Mouse (Mus musculus): ENCODE data around the gene Clca3b. TPM values are rescaled to one million over a fixed set of nuclear protein-coding genes. Genes with fewer than 3 reads are reported as not detected.
"Not testable (repeated sequence)": the region's sequence is repeated elsewhere in the genome, so short reads cannot be mapped to it uniquely, and the experiment has no call there.

The Clca3b gene
- total and polyA plus RNA-seq, 3 experiments = 0.06 TPM; not detected in 2

DNA sequence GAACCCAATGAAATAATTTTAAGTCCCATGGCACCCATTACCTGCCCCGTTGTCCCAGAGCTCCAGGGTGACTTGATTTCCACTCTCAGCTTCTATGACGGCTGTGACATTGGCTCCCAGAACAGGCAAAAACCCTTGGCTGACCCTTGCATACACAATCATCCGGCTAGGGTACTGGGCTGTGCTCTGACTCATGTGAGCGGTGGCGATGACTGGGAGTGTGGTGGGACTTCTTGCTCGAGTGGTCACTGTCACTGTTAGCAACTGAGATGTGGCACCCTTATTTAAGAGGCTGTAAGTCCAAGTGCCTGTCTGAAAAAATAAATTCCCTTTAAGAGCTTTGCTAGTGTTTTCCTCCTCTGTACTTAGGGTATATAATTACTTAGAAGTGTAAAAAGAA, 21.9 kb downstream of the Clca3b start:
- H3K9ac ChIP-seq (ENCODE audit: low read depth, low read length) = no peak overlapping the region
- no peaks in the 10 kb centered on the region; the same call in 1 of the 2 replicates for H3K4me1 ChIP-seq (ENCODE audit: control insufficient read depth, insufficient read depth, low read length)
- DNase-seq = no peak
- H3K27me3 ChIP-seq (ENCODE audit: control insufficient read depth, insufficient read depth, low read length) = no peaks in the 10 kb centered on the region
- H3K4me3 ChIP-seq = no peak overlapping the region
- no peaks in the 10 kb centered on the region for H3K79me2 ChIP-seq (replicated peaks; ENCODE audit: control insufficient read depth, insufficient read depth, low read length)
- TF ChIP-seq CTCF (IDR thresholded peaks at IDR 0.05) = no peak
- TF ChIP-seq EP300 (IDR thresholded peaks at IDR 0.05; ENCODE audit: insufficient read depth, low read depth, low read length) = no peak
- TF ChIP-seq POLR2A (IDR thresholded peaks at IDR 0.05; ENCODE audit: insufficient read depth, low read depth, low read length) = no peak
- H3K36me3 ChIP-seq (ENCODE audit: control insufficient read depth, insufficient read depth, low read length) = no peaks in the 10 kb centered on the region
- no peak overlapping the region for H3K27ac ChIP-seq
- 57% methylated on average over 6 of the region's 6 CpGs for WGBS
- intact Hi-C loops (cut with DNase I) = loop anchor here (10.0 kb wide), 2 partner anchors 198 to 308 kb away; no protein-coding TSS in a partner anchor

DNA sequence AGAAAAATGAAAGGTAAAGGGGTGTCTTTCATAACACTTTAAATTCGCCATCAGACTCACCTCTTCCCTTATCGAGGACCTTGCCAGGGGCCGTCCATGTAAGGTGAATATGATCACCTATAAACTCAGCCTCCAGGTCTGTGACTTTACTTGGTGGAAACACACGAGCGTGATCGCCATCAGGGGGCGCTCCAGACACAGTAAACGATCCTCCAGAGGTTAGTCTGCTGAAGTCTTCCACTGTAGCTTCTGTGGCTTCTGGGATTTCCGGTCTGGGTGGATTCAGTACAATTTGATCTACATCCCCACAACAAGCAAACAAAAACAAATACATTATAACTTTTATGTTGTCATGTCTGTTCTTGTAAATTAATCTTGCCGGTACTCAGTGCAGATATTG, 24.0 kb downstream of the Clca3b start:
- no peak overlapping the region for H3K27ac ChIP-seq
- peak; percentile 66 to 84 for DNase-seq
- no peaks in the 10 kb centered on the region for H3K79me2 ChIP-seq (replicated peaks; ENCODE audit: control insufficient read depth, insufficient read depth, low read length)
- intact Hi-C loops (cut with DNase I) = loop anchor here (10.0 kb wide), 2 partner anchors 200 to 310 kb away; no protein-coding TSS in a partner anchor
- WGBS = 11% methylated on average over 10 of the region's 10 CpGs
- H3K4me3 ChIP-seq = no peak overlapping the region
- no peaks in the 10 kb centered on the region for H3K27me3 ChIP-seq (ENCODE audit: control insufficient read depth, insufficient read depth, low read length)
- TF ChIP-seq EP300 (IDR thresholded peaks at IDR 0.05; ENCODE audit: insufficient read depth, low read depth, low read length) = 0 out of 2 replicates have a peak, but pooled peaks have one; percentile 23
- no peak for TF ChIP-seq POLR2A (IDR thresholded peaks at IDR 0.05; ENCODE audit: insufficient read depth, low read depth, low read length)
- TF ChIP-seq CTCF (IDR thresholded peaks at IDR 0.05) = peak; percentile 83
- H3K4me1 ChIP-seq (ENCODE audit: control insufficient read depth, insufficient read depth, low read length) = no peaks in the 10 kb centered on the region; the same call in 1 of the 2 replicates
- no peaks in the 10 kb centered on the region for H3K36me3 ChIP-seq (ENCODE audit: control insufficient read depth, insufficient read depth, low read length)
- no peak overlapping the region for H3K9ac ChIP-seq (ENCODE audit: low read depth, low read length)

DNA sequence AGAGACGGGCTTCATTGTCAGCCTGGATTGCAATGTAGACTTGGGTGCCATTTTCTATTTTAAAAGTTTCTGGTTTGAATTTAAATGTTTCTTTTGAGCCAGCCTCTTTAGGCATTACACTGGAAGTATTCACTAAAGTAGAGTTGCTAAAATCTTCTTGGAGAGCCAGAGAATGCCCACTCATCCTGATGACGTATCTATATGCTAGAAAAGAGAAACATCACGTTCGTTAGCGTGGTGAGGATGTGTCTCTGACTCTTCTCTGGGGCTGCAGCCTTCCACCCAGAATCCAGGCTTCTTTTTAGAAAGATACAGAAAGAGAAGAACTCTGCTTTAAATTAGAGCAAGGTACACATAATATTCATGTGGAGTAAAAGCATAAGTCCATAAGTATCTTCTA, 25.8 kb downstream of the Clca3b start:
- no peaks in the 10 kb centered on the region for H3K27me3 ChIP-seq (ENCODE audit: control insufficient read depth, insufficient read depth, low read length)
- no peak for DNase-seq
- intact Hi-C loops (cut with DNase I) = loop anchor here (10.0 kb wide), 2 partner anchors 201 to 311 kb away; no protein-coding TSS in a partner anchor
- no peaks in the 10 kb centered on the region for H3K79me2 ChIP-seq (replicated peaks; ENCODE audit: control insufficient read depth, insufficient read depth, low read length)
- no peak for TF ChIP-seq POLR2A (IDR thresholded peaks at IDR 0.05; ENCODE audit: insufficient read depth, low read depth, low read length)
- no peak for TF ChIP-seq CTCF (IDR thresholded peaks at IDR 0.05)
- no peak for TF ChIP-seq EP300 (IDR thresholded peaks at IDR 0.05; ENCODE audit: insufficient read depth, low read depth, low read length)
- H3K27ac ChIP-seq = no peak overlapping the region
- H3K4me3 ChIP-seq = no peak overlapping the region
- no peaks in the 10 kb centered on the region for H3K36me3 ChIP-seq (ENCODE audit: control insufficient read depth, insufficient read depth, low read length)
- WGBS = 81% methylated on average over 5 of the region's 5 CpGs
- H3K4me1 ChIP-seq (ENCODE audit: control insufficient read depth, insufficient read depth, low read length) = peaks cover 1% of the 10 kb centered on the region
- no peak overlapping the region for H3K9ac ChIP-seq (ENCODE audit: low read depth, low read length)

DNA sequence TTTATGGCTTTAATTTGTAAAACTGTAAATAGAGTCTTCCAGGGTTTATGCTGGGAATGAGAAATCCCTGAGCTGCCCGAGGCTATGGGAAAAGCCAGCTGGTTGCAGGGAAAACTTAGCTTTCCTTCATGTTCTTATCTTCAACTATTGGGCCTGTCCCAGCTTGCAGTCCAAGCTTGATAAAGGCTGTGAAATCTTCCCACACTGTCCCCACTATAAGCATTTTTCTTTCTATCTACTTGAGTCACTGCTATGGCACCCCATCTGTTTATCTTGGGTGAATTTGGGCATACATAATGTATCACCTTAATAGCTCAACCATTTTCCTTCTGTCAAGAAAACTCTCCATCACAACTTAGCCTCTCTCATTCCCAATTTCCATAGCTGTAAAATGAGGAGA, 28.5 kb downstream of the Clca3b start:
- H3K4me1 ChIP-seq (ENCODE audit: control insufficient read depth, insufficient read depth, low read length) = peaks cover 1% of the 10 kb centered on the region
- no peaks in the 10 kb centered on the region for H3K79me2 ChIP-seq (replicated peaks; ENCODE audit: control insufficient read depth, insufficient read depth, low read length)
- no peak overlapping the region for H3K27ac ChIP-seq
- H3K27me3 ChIP-seq (ENCODE audit: control insufficient read depth, insufficient read depth, low read length) = no peaks in the 10 kb centered on the region
- H3K36me3 ChIP-seq (ENCODE audit: control insufficient read depth, insufficient read depth, low read length) = no peaks in the 10 kb centered on the region
- TF ChIP-seq CTCF (IDR thresholded peaks at IDR 0.05) (no peak), POLR2A (IDR thresholded peaks at IDR 0.05; ENCODE audit: insufficient read depth, low read depth, low read length) (no peak), EP300 (IDR thresholded peaks at IDR 0.05; ENCODE audit: insufficient read depth, low read depth, low read length) (no peak)
- intact Hi-C loops (cut with DNase I) = loop anchor here (10.0 kb wide), 2 partner anchors 204 to 314 kb away; no protein-coding TSS in a partner anchor
- 29% methylated on average over 1 of the region's 1 CpGs for WGBS
- no peak for DNase-seq
- no peak overlapping the region for H3K9ac ChIP-seq (ENCODE audit: low read depth, low read length)
- no peak overlapping the region for H3K4me3 ChIP-seq

DNA sequence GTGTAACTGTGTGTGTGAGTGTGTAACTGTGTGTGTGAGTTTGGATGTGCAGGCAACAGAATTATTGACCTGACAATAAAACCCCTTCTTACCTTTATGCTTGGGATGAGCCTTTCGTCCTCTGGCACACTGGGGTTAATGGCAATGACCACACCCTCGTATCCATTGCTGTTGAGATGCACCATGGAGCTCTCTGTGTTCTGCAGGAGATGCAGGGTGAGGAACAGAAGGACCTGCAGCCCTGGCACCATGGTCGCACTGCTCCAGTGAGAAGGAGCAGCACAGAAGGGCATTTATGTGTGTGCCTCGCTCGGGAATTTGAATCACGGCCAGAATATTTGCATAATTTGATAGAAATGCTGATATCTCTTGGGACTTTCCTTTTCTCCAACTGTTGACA, 29.9 kb downstream of the Clca3b start, which contains the start of gene Clca3a2:
Gene Clca3a2 (minus strand): TSS at position 276 of the 400 bp plus-strand sequence.
- DNase-seq; H3K4me1 ChIP-seq (ENCODE audit: control insufficient read depth, insufficient read depth, low read length); H3K36me3 ChIP-seq (ENCODE audit: control insufficient read depth, insufficient read depth, low read length); H3K9ac ChIP-seq (ENCODE audit: low read depth, low read length); H3K4me3 ChIP-seq; H3K79me2 ChIP-seq (replicated peaks; ENCODE audit: control insufficient read depth, insufficient read depth, low read length); H3K27me3 ChIP-seq (ENCODE audit: control insufficient read depth, insufficient read depth, low read length); H3K27ac ChIP-seq: not testable (repeated sequence)
- intact Hi-C loops (cut with DNase I) = loop anchor here (10.0 kb wide), 1 partner anchor 64 kb away; no protein-coding TSS in a partner anchor
- WGBS = 61% methylated on average over 6 of the region's 6 CpGs

DNA sequence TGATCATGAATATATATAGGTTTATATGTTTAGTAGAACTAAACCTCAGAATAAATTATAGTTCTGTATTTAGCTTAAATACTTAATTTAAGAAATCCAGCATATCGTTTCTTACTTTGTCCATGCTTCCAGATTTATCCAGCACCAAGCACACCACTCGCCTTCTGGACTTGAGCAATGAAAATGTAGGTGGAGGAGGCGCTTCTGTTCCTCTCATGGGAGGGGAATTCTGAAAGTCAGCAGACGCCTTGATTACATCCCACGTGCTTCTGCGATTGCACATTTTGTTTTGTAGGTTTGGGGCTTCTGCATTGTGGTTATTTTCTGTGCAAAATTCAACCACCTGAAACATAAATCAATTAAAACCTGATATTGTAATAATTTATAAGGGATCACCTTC, 35.8 kb downstream of the Clca3b start:
- not testable (repeated sequence) for H3K36me3 ChIP-seq (ENCODE audit: control insufficient read depth, insufficient read depth, low read length); H3K27me3 ChIP-seq (ENCODE audit: control insufficient read depth, insufficient read depth, low read length); DNase-seq; H3K4me1 ChIP-seq (ENCODE audit: control insufficient read depth, insufficient read depth, low read length); H3K79me2 ChIP-seq (replicated peaks; ENCODE audit: control insufficient read depth, insufficient read depth, low read length); H3K4me3 ChIP-seq; H3K9ac ChIP-seq (ENCODE audit: low read depth, low read length); H3K27ac ChIP-seq
- WGBS = 77% methylated on average over 6 of the region's 6 CpGs
- intact Hi-C loops (cut with DNase I) = loop anchor here (10.0 kb wide), 1 partner anchor 59 kb away; no protein-coding TSS in a partner anchor
